Mouse (Mus musculus) myocyte (in vitro differentiated cells): ENCODE data around the gene Zfp93. TPM values are rescaled to one million over a fixed set of nuclear protein-coding genes. Genes with fewer than 3 reads are reported as not detected.
A peak's percentile ranks its signal among the peaks of the same experiment; 100 is the strongest.

ENCODE experiments used
- H3K27me3 ChIP-seq: one replicate; pipeline ENCODE4 v1.6.1; 2011; ENCODE audit not compliant: control insufficient read depth, insufficient read depth, insufficient read length
- H3K36me3 ChIP-seq: one replicate; pipeline ENCODE4 v1.6.1; 2011; ENCODE audit not compliant: control insufficient read depth, insufficient read depth
- H3K4me2 ChIP-seq: one replicate; pipeline ENCODE4 v1.6.1; 2011; ENCODE audit warnings: low read depth, control low read depth
- H3K4me3 ChIP-seq: one replicate; pipeline ENCODE4 v1.5.1; 2011; ENCODE audit warnings: mild to moderate bottlenecking, control low read depth, moderate library complexity
- H3K79me2 ChIP-seq: one replicate; pipeline ENCODE4 v1.6.1; 2011; ENCODE audit not compliant: control insufficient read depth, insufficient read depth
- H3ac ChIP-seq: one replicate; pipeline ENCODE4 v1.6.1; 2011; ENCODE audit not compliant: control insufficient read depth, insufficient read length
- CEBPB ChIP-seq: IDR thresholded peaks from 2 replicates; pipeline ENCODE4 v1.6.1; 2011; ENCODE audit warnings: mild to moderate bottlenecking, moderate library complexity; ENCODE audit not compliant: poor library complexity, insufficient read depth, severe bottlenecking
- E2F4 ChIP-seq: IDR thresholded peaks from one replicate; pipeline ENCODE4 v1.6.1; 2011; ENCODE audit warnings: mild to moderate bottlenecking, control low read depth, moderate library complexity; ENCODE audit not compliant: insufficient read depth
- MAX ChIP-seq: IDR thresholded peaks from one replicate; pipeline ENCODE4 v1.6.1; 2011; ENCODE audit warnings: low read depth, mild to moderate bottlenecking, control low read depth
- MYOD1 ChIP-seq, 3 experiments: IDR thresholded peaks; one replicate each; pipeline ENCODE4 v1.6.1; 2011; ENCODE audit warnings: control low read depth in 2 of 3, low read depth in 2 of 3, mild to moderate bottlenecking in 2 of 3, moderate library complexity in 1 of 3; ENCODE audit not compliant: insufficient read length in 2 of 3, control insufficient read depth in 1 of 3
- MYOG ChIP-seq, 3 experiments: IDR thresholded peaks; one replicate each; pipeline ENCODE4 v1.6.1; 2011; ENCODE audit warnings: control low read depth in 2 of 3, low read depth in 2 of 3, mild to moderate bottlenecking in 2 of 3; ENCODE audit not compliant: insufficient read length in 2 of 3, control insufficient read depth in 1 of 3, insufficient read depth in 1 of 3
- POLR2A ChIP-seq: IDR thresholded peaks from one replicate; pipeline ENCODE4 v1.6.1; 2011; ENCODE audit warnings: low read depth, mild to moderate bottlenecking, control low read depth, moderate library complexity; ENCODE audit not compliant: insufficient read length
- POLR2AphosphoS2 ChIP-seq: IDR thresholded peaks from one replicate; pipeline ENCODE4 v1.6.1; 2011; ENCODE audit warnings: low read depth, control low read depth; ENCODE audit not compliant: insufficient read length
- REST ChIP-seq: IDR thresholded peaks from one replicate; pipeline ENCODE4 v1.6.1; 2011; ENCODE audit warnings: mild to moderate bottlenecking, control low read depth, moderate library complexity; ENCODE audit not compliant: insufficient read depth, insufficient read length
- SRF ChIP-seq: IDR thresholded peaks from one replicate; pipeline ENCODE4 v1.6.1; 2011; ENCODE audit warnings: low read depth; ENCODE audit not compliant: control insufficient read depth, insufficient read length
- TCF12 ChIP-seq: IDR thresholded peaks from one replicate; pipeline ENCODE4 v1.6.1; 2011; ENCODE audit warnings: mild to moderate bottlenecking, control low read depth; ENCODE audit not compliant: poor library complexity, insufficient read depth, severe bottlenecking
- TCF3 ChIP-seq: IDR thresholded peaks from one replicate; pipeline ENCODE4 v1.6.1; 2011; ENCODE audit warnings: low read depth, control low read depth; ENCODE audit not compliant: insufficient read length
- USF1 ChIP-seq: IDR thresholded peaks from one replicate; pipeline ENCODE4 v1.6.1; 2011; ENCODE audit warnings: low read depth, mild to moderate bottlenecking, control low read depth, moderate library complexity
- polyA plus RNA-seq: library from polyadenylated mRNA; unstranded; fragments of >200 nt; fragmentation: generic; extraction: Trizol; gene quantifications from one replicate; pipeline ENCODE4 v1.2.1, GENCODE M21; 2012; ENCODE audit warnings: missing spikeins

Gene Zfp93
- polyA plus RNA-seq, 1 experiment = 1.4 TPM

- TF ChIP-seq SRF (no peak), MYOD1 (IDR thresholded peaks at IDR 0.05; ENCODE audit: control insufficient read depth in 1 of 3, insufficient read length in 2 of 3, low read depth in 2 of 3) (no peak), CEBPB (no peak), MAX (no peak), E2F4 (no peak), MYOG (IDR thresholded peaks at IDR 0.05; ENCODE audit: control insufficient read depth in 1 of 3, insufficient read depth in 1 of 3, insufficient read length in 2 of 3, low read depth in 2 of 3) (no peak), TCF12 (no peak), POLR2AphosphoS2 (no peak), POLR2A (no peak), REST (no peak), USF1 (no peak), TCF3 (no peak)
- Histone ChIP-seq H3ac (no peak overlapping the region), H3K36me3 (no peaks in the 10 kb centered on the region), H3K27me3 (no peaks in the 10 kb centered on the region), H3K79me2 (no peaks in the 10 kb centered on the region), H3K4me3 (no peak overlapping the region), H3K4me2 (no peak overlapping the region)
Measured at GRCm38 (mm10) chr7:24260000-24260312, 10.3 kb upstream of the Zfp93 start.

GRCm38 (mm10) chr7:24268176-24269155, 1.8 kb upstream of the Zfp93 start:
- no peak overlapping the region for H3K4me3 ChIP-seq
- no peak overlapping the region for H3ac ChIP-seq
- TF ChIP-seq TCF3 (no peak), SRF (no peak), MAX (no peak), POLR2AphosphoS2 (no peak), POLR2A (no peak), MYOG (IDR thresholded peaks at IDR 0.05; ENCODE audit: control insufficient read depth in 1 of 3, insufficient read depth in 1 of 3, insufficient read length in 2 of 3, low read depth in 2 of 3) (no peak), E2F4 (no peak), MYOD1 (IDR thresholded peaks at IDR 0.05; ENCODE audit: control insufficient read depth in 1 of 3, insufficient read length in 2 of 3, low read depth in 2 of 3) (no peak), CEBPB (no peak), USF1 (no peak), TCF12 (no peak), REST (no peak)
- H3K36me3 ChIP-seq = no peaks in the 10 kb centered on the region
- no peak overlapping the region for H3K4me2 ChIP-seq
- no peaks in the 10 kb centered on the region for H3K27me3 ChIP-seq
- H3K79me2 ChIP-seq = no peaks in the 10 kb centered on the region

- no peaks in the 10 kb centered on the region for H3K36me3 ChIP-seq
- TF ChIP-seq MAX (no peak), REST (no peak), SRF (no peak), MYOD1 (IDR thresholded peaks at IDR 0.05; ENCODE audit: control insufficient read depth in 1 of 3, insufficient read length in 2 of 3, low read depth in 2 of 3) (no peak), POLR2AphosphoS2 (no peak), MYOG (IDR thresholded peaks at IDR 0.05; ENCODE audit: control insufficient read depth in 1 of 3, insufficient read depth in 1 of 3, insufficient read length in 2 of 3, low read depth in 2 of 3) (no peak), E2F4 (no peak), TCF12 (no peak), TCF3 (no peak), CEBPB (no peak), USF1 (no peak), POLR2A (no peak)
- no peak overlapping the region for H3K4me3 ChIP-seq
- H3K79me2 ChIP-seq = no peaks in the 10 kb centered on the region
- no peak overlapping the region for H3ac ChIP-seq
- H3K27me3 ChIP-seq = no peaks in the 10 kb centered on the region
- H3K4me2 ChIP-seq = no peak overlapping the region
Measured at GRCm38 (mm10) chr7:24269256-24269655, 964 bp upstream of the Zfp93 start.

- Histone ChIP-seq H3K4me2 (peak overlapping the region; percentile 71), H3K36me3 (no peaks in the 10 kb centered on the region), H3K27me3 (no peaks in the 10 kb centered on the region), H3ac (no peak overlapping the region), H3K79me2 (no peaks in the 10 kb centered on the region), H3K4me3 (peak overlapping the region; percentile 37)
- TF ChIP-seq MYOG (IDR thresholded peaks at IDR 0.05; ENCODE audit: control insufficient read depth in 1 of 3, insufficient read depth in 1 of 3, insufficient read length in 2 of 3, low read depth in 2 of 3) = no peak
- TF ChIP-seq E2F4 = no peak
- TF ChIP-seq POLR2A = no peak
- no peak for TF ChIP-seq REST
- TF ChIP-seq SRF = no peak
Measured at GRCm38 (mm10) chr7:24269667-24270287, 443 bp upstream of the Zfp93 start.
